Comparison of ENCODE assay signal across 11 mouse cellular contexts in the genomic region with DNA sequence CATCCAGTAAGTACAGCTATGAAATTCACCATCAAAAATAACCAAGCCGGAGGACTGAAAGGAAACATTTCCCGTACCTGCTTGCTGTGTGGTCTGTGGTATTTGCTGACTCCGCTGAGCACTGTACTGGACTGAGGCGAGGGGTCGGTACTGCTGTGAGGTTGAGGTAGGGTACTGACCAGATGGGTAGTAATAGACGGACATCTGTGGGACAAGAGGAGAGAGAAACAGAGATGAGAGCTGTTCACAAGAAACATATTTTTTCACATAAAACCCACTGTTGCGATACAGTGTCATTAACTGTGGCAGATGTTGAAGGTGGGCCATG.
DNase-seq lines count a peak whose midpoint lies in the region; ATAC-seq and TF ChIP-seq lines count a peak whose summit lies in the region.
"Had no signal": no experiment of that assay in that cellular context is flagged by ENCODE, and none has a peak within 500 bp of the region (broad histone marks: within the 10 kb centered on the region; RNA-seq: fewer than 3 reads in every experiment).

No protein-coding gene starts in this region.

- WGBS in liver, embryonic 11.5 days: 17% methylated on average over 7 of the region's 7 CpGs
- 15% methylated on average over 7 of the region's 7 CpGs for WGBS in liver, postnatal 0 days (ENCODE audit: insufficient replicate concordance)
- 14% methylated on average over 7 of the region's 7 CpGs for WGBS in forebrain, embryonic 12.5 days
- WGBS in hindbrain, embryonic 16.5 days: 19% methylated on average over 7 of the region's 7 CpGs
- WGBS in midbrain, postnatal 0 days: 15% methylated on average over 7 of the region's 7 CpGs

- TF ChIP-seq EP300 in liver, postnatal 0 days (IDR thresholded peaks at IDR 0.05; ENCODE audit: low read depth): no peak

- H3K9ac ChIP-seq in liver, embryonic 11.5 days (ENCODE audit: low read depth, low read length): no peak overlapping the region
- H3K9ac ChIP-seq in liver, postnatal 0 days (replicated peaks): no peak overlapping the region
- H3K9ac ChIP-seq in forebrain, embryonic 12.5 days: no peak overlapping the region
- no peak overlapping the region for H3K9ac ChIP-seq in hindbrain, embryonic 16.5 days (ENCODE audit: low read depth, low read length)
- no peak overlapping the region for H3K9ac ChIP-seq in midbrain, postnatal 0 days (replicated peaks; ENCODE audit: low read length, poor library complexity, severe bottlenecking)

- peak overlapping the region; percentile 60; the same call in 1 of the 2 replicates for H3K4me2 ChIP-seq in liver, embryonic 11.5 days
- H3K4me2 ChIP-seq in liver, postnatal 0 days (ENCODE audit: low read depth, low read length): no peak overlapping the region
- H3K4me2 ChIP-seq in forebrain, embryonic 12.5 days: peak overlapping the region; percentile 59
- H3K4me2 ChIP-seq in hindbrain, embryonic 16.5 days (ENCODE audit: low read length): peak overlapping the region; percentile 49
- 0 out of 2 replicates have a peak overlapping the region, but pooled peaks have one; percentile 2 for H3K4me2 ChIP-seq in midbrain, postnatal 0 days (ENCODE audit: low read depth, low read length, poor library complexity, severe bottlenecking)

- no peaks in the 10 kb centered on the region for H3K4me1 ChIP-seq in liver, embryonic 11.5 days (replicated peaks; ENCODE audit: control insufficient read depth, insufficient read depth, low read length)
- no peaks in the 10 kb centered on the region for H3K4me1 ChIP-seq in liver, postnatal 0 days (ENCODE audit: insufficient read depth)
- peaks cover 31% of the 10 kb centered on the region for H3K4me1 ChIP-seq in forebrain, embryonic 12.5 days
- peaks cover 23% of the 10 kb centered on the region for H3K4me1 ChIP-seq in hindbrain, embryonic 16.5 days (ENCODE audit: control insufficient read depth, insufficient read depth, low read depth, low read length)
- H3K4me1 ChIP-seq in midbrain, postnatal 0 days (ENCODE audit: insufficient read depth, low read length): peaks cover 6% of the 10 kb centered on the region; the same call in 1 of the 2 replicates

- no peak overlapping the region for H3K4me3 ChIP-seq in liver, embryonic 11.5 days (ENCODE audit: low read depth, low read length)
- no peak overlapping the region for H3K4me3 ChIP-seq in liver, postnatal 0 days (ENCODE audit: low read depth, low read length)
- H3K4me3 ChIP-seq in forebrain, embryonic 12.5 days (replicated peaks): peak overlapping the region; percentile 33
- no peak overlapping the region for H3K4me3 ChIP-seq in hindbrain, embryonic 16.5 days (ENCODE audit: low read length)
- no peak overlapping the region for H3K4me3 ChIP-seq in midbrain, postnatal 0 days (ENCODE audit: low read depth, low read length)

- H3K9me3 ChIP-seq in liver, embryonic 11.5 days (ENCODE audit: control insufficient read depth, low read length): no peaks in the 10 kb centered on the region
- no peaks in the 10 kb centered on the region for H3K9me3 ChIP-seq in liver, postnatal 0 days (ENCODE audit: low read length)
- H3K9me3 ChIP-seq in forebrain, embryonic 12.5 days: no peaks in the 10 kb centered on the region
- no peaks in the 10 kb centered on the region for H3K9me3 ChIP-seq in hindbrain, embryonic 16.5 days (ENCODE audit: control insufficient read depth, low read length)
- no peaks in the 10 kb centered on the region for H3K9me3 ChIP-seq in midbrain, postnatal 0 days (ENCODE audit: low read length)

- no peak for DNase-seq in liver, embryonic 11.5 days (ENCODE audit: low spot score)
- DNase-seq in liver, postnatal 0 days: no peak
- DNase-seq in midbrain, postnatal 0 days (ENCODE audit: low spot score): no peak
- no peak for DNase-seq in cerebellum, adult 11 months
- DNase-seq in left cerebral cortex, postnatal 25 days (ENCODE audit: low spot score in 2 of 2): no peak
- DNase-seq: adrenal gland, postnatal 36 days; gastrocnemius, postnatal 10 days; spleen, adult 18-20 months had no signal

- no peaks in the 10 kb centered on the region for H3K36me3 ChIP-seq in liver, embryonic 11.5 days (ENCODE audit: control insufficient read depth, insufficient read depth, low read length)
- no peaks in the 10 kb centered on the region for H3K36me3 ChIP-seq in liver, postnatal 0 days (replicated peaks; ENCODE audit: insufficient read depth, low read length)
- no peaks in the 10 kb centered on the region for H3K36me3 ChIP-seq in forebrain, embryonic 12.5 days (replicated peaks)
- H3K36me3 ChIP-seq in hindbrain, embryonic 16.5 days (ENCODE audit: control insufficient read depth, insufficient read depth, low read length): peaks cover 3% of the 10 kb centered on the region; the same call in 1 of the 2 replicates
- H3K36me3 ChIP-seq in midbrain, postnatal 0 days (ENCODE audit: insufficient read depth, low read length): peaks cover 5% of the 10 kb centered on the region; the same call in 1 of the 2 replicates
- H3K36me3 ChIP-seq: G1E had no signal

- ATAC-seq in liver, embryonic 11.5 days (replicated peaks; ENCODE audit: low FRiP score): no peak
- no peak for ATAC-seq in liver, postnatal 0 days
- ATAC-seq in forebrain, embryonic 12.5 days (ENCODE audit: low FRiP score): peak; percentile 39; the same call in 1 of the 2 replicates
- ATAC-seq in hindbrain, embryonic 16.5 days: no peak
- 0 out of 2 replicates have a peak, but pooled peaks have one; percentile 15 for ATAC-seq in midbrain, postnatal 0 days (ENCODE audit: low FRiP score)

- H3K27me3 ChIP-seq in liver, embryonic 11.5 days (replicated peaks; ENCODE audit: control insufficient read depth, insufficient read depth, low read length): peaks cover 26% of the 10 kb centered on the region
- H3K27me3 ChIP-seq in liver, postnatal 0 days (ENCODE audit: insufficient read depth, low read length): peaks cover 11% of the 10 kb centered on the region
- H3K27me3 ChIP-seq in forebrain, embryonic 12.5 days: peaks cover 23% of the 10 kb centered on the region
- H3K27me3 ChIP-seq in hindbrain, embryonic 16.5 days (replicated peaks; ENCODE audit: control insufficient read depth, insufficient read depth, low read length): no peaks in the 10 kb centered on the region
- H3K27me3 ChIP-seq in midbrain, postnatal 0 days (ENCODE audit: insufficient read depth, low read length): no peaks in the 10 kb centered on the region

- TF ChIP-seq CTCF in liver, postnatal 0 days (IDR thresholded peaks at IDR 0.05; ENCODE audit: low read depth): no peak
- no peak for TF ChIP-seq CTCF in midbrain, postnatal 0 days (IDR thresholded peaks at IDR 0.05)

- intact Hi-C loops in left cerebral cortex, postnatal 25 days (cut with DNase I): no loop called here

- H3K27ac ChIP-seq in liver, embryonic 11.5 days (ENCODE audit: low read depth, low read length): no peak overlapping the region
- H3K27ac ChIP-seq in liver, postnatal 0 days (ENCODE audit: low read depth): no peak overlapping the region
- no peak overlapping the region; the same call in 1 of the 2 replicates for H3K27ac ChIP-seq in forebrain, embryonic 12.5 days
- H3K27ac ChIP-seq in hindbrain, embryonic 16.5 days (ENCODE audit: low read depth, low read length): peak overlapping the region; percentile 72
- H3K27ac ChIP-seq in midbrain, postnatal 0 days (ENCODE audit: low read depth, low read length): peak overlapping the region; percentile 68

Comparison
In these comparisons a context has a peak if more than half of its experiments do, and no peak if none do; other contexts are left out.
1. ATAC-seq: peak in forebrain, embryonic 12.5 days (single experiment) and midbrain, postnatal 0 days (single experiment); none in liver, embryonic 11.5 days (single experiment), liver, postnatal 0 days (single experiment) and hindbrain, embryonic 16.5 days (single experiment).
2. H3K27ac ChIP-seq: peak in hindbrain, embryonic 16.5 days (single experiment) and midbrain, postnatal 0 days (single experiment); none in liver, embryonic 11.5 days (single experiment), liver, postnatal 0 days (single experiment) and forebrain, embryonic 12.5 days (single experiment).